Comparison of ENCODE assay signal across 21 mouse cellular contexts in genomic region chr8:120747286-120747685, GRCm38 (mm10). TPM values are rescaled to one million over a fixed set of nuclear protein-coding genes. Genes with fewer than 3 reads are reported as not detected.
DNase-seq lines count a peak whose midpoint lies in the region; ATAC-seq and TF ChIP-seq lines count a peak whose summit lies in the region.
"Had no signal": no experiment of that assay in that cellular context is flagged by ENCODE, and none has a peak within 500 bp of the region (broad histone marks: within the 10 kb centered on the region; RNA-seq: fewer than 3 reads in every experiment).

No protein-coding gene starts in this region.

- no peaks in the 10 kb centered on the region for H3K9me3 ChIP-seq in liver, postnatal 0 days (ENCODE audit: low read length)
- H3K9me3 ChIP-seq in CH12.LX (replicated peaks; ENCODE audit: low read length): no peaks in the 10 kb centered on the region
- H3K9me3 ChIP-seq: forebrain, embryonic 13.5 days; heart, embryonic 13.5 days; hindbrain, embryonic 15.5 days; limb, embryonic 12.5 days; midbrain, embryonic 12.5 days; neural tube, embryonic 13.5 days had no signal

- TF ChIP-seq EP300 in liver, postnatal 0 days (IDR thresholded peaks at IDR 0.05; ENCODE audit: low read depth): no peak
- TF ChIP-seq EP300 in CH12.LX (IDR thresholded peaks at IDR 0.05; ENCODE audit: low read length): peak; percentile 61

- no peak for TF ChIP-seq CTCF in liver, postnatal 0 days (IDR thresholded peaks at IDR 0.05; ENCODE audit: low read depth)
- no peak for TF ChIP-seq CTCF in CH12.LX (conservative IDR thresholded peaks at IDR 0.05 in 1 of 2, IDR thresholded peaks at IDR 0.05 in 1 of 2; ENCODE audit: low read depth in 2 of 2, low read length in 2 of 2)
- TF ChIP-seq CTCF in bone marrow, adult 2 months (IDR thresholded peaks at IDR 0.05; ENCODE audit: control insufficient read depth, insufficient read depth, low read length): no peak

- no peak overlapping the region for H3K4me3 ChIP-seq in liver, postnatal 0 days (ENCODE audit: low read depth, low read length)
- no peak overlapping the region for H3K4me3 ChIP-seq in CH12.LX (replicated peaks in 1 of 3; ENCODE audit: low read depth in 2 of 3, low read length in 2 of 3, poor library complexity in 1 of 3)
- no peak overlapping the region for H3K4me3 ChIP-seq in bone marrow, adult 2 months (replicated peaks; ENCODE audit: control insufficient read depth, low read depth, low read length)
- H3K4me3 ChIP-seq: forebrain, embryonic 13.5 days; heart, embryonic 13.5 days; hindbrain, embryonic 15.5 days; limb, embryonic 12.5 days; midbrain, embryonic 12.5 days; neural tube, embryonic 13.5 days had no signal

- dilution Hi-C loops in CH12.LX (cut with MboI; ENCODE audit: extremely low pct_ligation_motif_present, extremely low pct_unique_long_range_greater_than_20kb, low sequenced_read_pairs): no loop called here

- H3K79me2 ChIP-seq in CH12.LX (replicated peaks; ENCODE audit: control insufficient read depth, extremely low read depth, insufficient read depth, poor library complexity, severe bottlenecking): no peaks in the 10 kb centered on the region

- 78% methylated on average over 7 of the region's 7 CpGs for WGBS in liver, postnatal 0 days (ENCODE audit: insufficient replicate concordance)
- WGBS in bone marrow, adult 2 months: 69% methylated on average over 7 of the region's 7 CpGs

- peak; percentile 35 for DNase-seq in kidney, adult 11 months
- no peak for DNase-seq in kidney, postnatal 14 days
- no peak for DNase-seq in liver, postnatal 0 days
- DNase-seq in liver (no peak), CH12.LX (ENCODE audit: extremely low read depth) (peak; percentile 56)
- no peak for DNase-seq in adrenal gland, adult (ENCODE audit: inconsistent age in 2 of 2, low spot score in 1 of 2)
- DNase-seq: adrenal gland, postnatal 25 days; cerebellum, adult 18-20 months; cerebellum, postnatal 25 days; heart, postnatal 10 days; lung, postnatal 36 days had no signal

- H3K27ac ChIP-seq in liver, postnatal 0 days (ENCODE audit: low read depth): peak overlapping the region; percentile 79
- H3K27ac ChIP-seq in CH12.LX (ENCODE audit: insufficient read depth, low read depth): peak overlapping the region; percentile 8; the same call in 1 of the 2 replicates
- peak overlapping the region; percentile 80 for H3K27ac ChIP-seq in bone marrow, adult 2 months (ENCODE audit: control insufficient read depth, insufficient read depth, low read depth, low read length, poor library complexity)
- H3K27ac ChIP-seq: forebrain, embryonic 13.5 days; heart, embryonic 13.5 days; hindbrain, embryonic 15.5 days; limb, embryonic 12.5 days; midbrain, embryonic 12.5 days; neural tube, embryonic 13.5 days had no signal

- in situ Hi-C loops in CH12.LX (cut with MboI; ENCODE audit: low pct_ligation_motif_present, low pct_unique_long_range_greater_than_20kb, low sequenced_read_pairs): no loop called here

- no peaks in the 10 kb centered on the region for H3K27me3 ChIP-seq in liver, postnatal 0 days (ENCODE audit: insufficient read depth, low read length)
- H3K27me3 ChIP-seq in CH12.LX (replicated peaks): no peaks in the 10 kb centered on the region
- H3K27me3 ChIP-seq: forebrain, embryonic 13.5 days; hindbrain, embryonic 15.5 days; neural tube, embryonic 13.5 days had no signal

- no peak overlapping the region for H3K4me2 ChIP-seq in liver, postnatal 0 days (ENCODE audit: low read depth, low read length)
- H3K4me2 ChIP-seq in CH12.LX (ENCODE audit: insufficient read depth, low read depth, poor library complexity, severe bottlenecking): no peak overlapping the region
- H3K4me2 ChIP-seq: forebrain, embryonic 13.5 days; heart, embryonic 13.5 days; hindbrain, embryonic 15.5 days; limb, embryonic 12.5 days; liver, embryonic 11.5 days; midbrain, embryonic 12.5 days; neural tube, embryonic 13.5 days had no signal

- no peak for TF ChIP-seq RAD21 in CH12.LX (IDR thresholded peaks at IDR 0.05; ENCODE audit: low read depth, low read length)

- peaks cover 22% of the 10 kb centered on the region for H3K4me1 ChIP-seq in liver, postnatal 0 days (ENCODE audit: insufficient read depth)
- peaks cover 47 to 82% of the 10 kb centered on the region in 2 experiments for H3K4me1 ChIP-seq in CH12.LX (ENCODE audit: control insufficient read depth in 1 of 2, insufficient read depth in 2 of 2)
- peaks cover 22% of the 10 kb centered on the region for H3K4me1 ChIP-seq in bone marrow, adult 2 months (ENCODE audit: control insufficient read depth, insufficient read depth, low read length)
- H3K4me1 ChIP-seq: hindbrain, embryonic 15.5 days; midbrain, embryonic 12.5 days had no signal

- TF ChIP-seq POLR2A in CH12.LX (IDR thresholded peaks at IDR 0.05; ENCODE audit: low read depth, low read length): no peak
- 0 out of 2 replicates have a peak, but pooled peaks have one; percentile 6 for TF ChIP-seq POLR2A in bone marrow, adult 2 months (IDR thresholded peaks at IDR 0.05; ENCODE audit: borderline replicate concordance, control insufficient read depth, low read depth, low read length)

- H3K9ac ChIP-seq in liver, postnatal 0 days (replicated peaks): no peak overlapping the region
- H3K9ac ChIP-seq in CH12.LX (ENCODE audit: insufficient read depth, low read depth): no peak overlapping the region
- H3K9ac ChIP-seq: forebrain, embryonic 13.5 days; heart, embryonic 13.5 days; hindbrain, embryonic 15.5 days; limb, embryonic 12.5 days; midbrain, embryonic 12.5 days; neural tube, embryonic 13.5 days had no signal

- 0 out of 2 replicates have a peak, but pooled peaks have one; percentile 4 for ATAC-seq in liver, postnatal 0 days
- no peak for ATAC-seq in frontal cortex, adult (ENCODE audit: low TSS enrichment)
- ATAC-seq: forebrain, embryonic 13.5 days had no signal

- H3K36me3 ChIP-seq in liver, postnatal 0 days (replicated peaks; ENCODE audit: insufficient read depth, low read length): peaks cover 13% of the 10 kb centered on the region
- H3K36me3 ChIP-seq in CH12.LX (replicated peaks in 1 of 2; ENCODE audit: control insufficient read depth in 1 of 2, insufficient read depth in 1 of 2, low read length in 1 of 2): peaks cover 16 to 80% of the 10 kb centered on the region in 2 experiments
- H3K36me3 ChIP-seq: heart, embryonic 13.5 days; hindbrain, embryonic 15.5 days; limb, embryonic 12.5 days; midbrain, embryonic 12.5 days; neural tube, embryonic 13.5 days had no signal

TF ChIP-seq in CH12.LX, 34 proteins besides CTCF, POLR2A, EP300 and RAD21:
- no peak for TF ChIP-seq USF2 (conservative IDR thresholded peaks at IDR 0.05; ENCODE audit: low read depth, low read length)
- no peak for TF ChIP-seq TBP (conservative IDR thresholded peaks at IDR 0.05; ENCODE audit: low read depth, low read length)
- TF ChIP-seq NELFE (IDR thresholded peaks at IDR 0.05; ENCODE audit: low read depth, low read length): no peak
- no peak for TF ChIP-seq KAT2A (IDR thresholded peaks at IDR 0.05; ENCODE audit: insufficient replicate concordance, low read length)
- TF ChIP-seq CHD2 (IDR thresholded peaks at IDR 0.05; ENCODE audit: low read length): no peak
- TF ChIP-seq MYC (IDR thresholded peaks at IDR 0.05; ENCODE audit: low read depth, low read length): no peak
- peak; percentile 53; the same call in 1 of the 2 replicates for TF ChIP-seq ETS1 (conservative IDR thresholded peaks at IDR 0.05; ENCODE audit: low read depth, low read length)
- no peak for TF ChIP-seq JUN (IDR thresholded peaks at IDR 0.05; ENCODE audit: insufficient read depth, low read depth, low read length)
- TF ChIP-seq IRF4 (IDR thresholded peaks at IDR 0.05; ENCODE audit: low read depth, low read length): no peak
- 0 out of 2 replicates have a peak, but pooled peaks have one; percentile 8 for TF ChIP-seq NRF1 (IDR thresholded peaks at IDR 0.05; ENCODE audit: low read depth, low read length)
- TF ChIP-seq MAFK (IDR thresholded peaks at IDR 0.05; ENCODE audit: insufficient replicate concordance, low read length): no peak
- TF ChIP-seq MAZ (IDR thresholded peaks at IDR 0.05; ENCODE audit: low read depth, low read length): no peak
- TF ChIP-seq SIN3A (IDR thresholded peaks at IDR 0.05; ENCODE audit: low read length): no peak
- peak; percentile 72 for TF ChIP-seq TCF12 (IDR thresholded peaks at IDR 0.05; ENCODE audit: low read depth, low read length)
- TF ChIP-seq POLR2AphosphoS2 (IDR thresholded peaks at IDR 0.05; ENCODE audit: low read depth, low read length): no peak
- TF ChIP-seq SMC3 (IDR thresholded peaks at IDR 0.05; ENCODE audit: low read depth, low read length): no peak
- TF ChIP-seq JUND (conservative IDR thresholded peaks at IDR 0.05; ENCODE audit: low read depth, low read length): no peak
- TF ChIP-seq MEF2A (IDR thresholded peaks at IDR 0.05; ENCODE audit: borderline replicate concordance, low read depth, low read length): no peak
- TF ChIP-seq ELF1 (IDR thresholded peaks at IDR 0.05; ENCODE audit: low read depth, low read length): peak; percentile 41; the same call in 1 of the 2 replicates
- no peak for TF ChIP-seq ZMIZ1 (IDR thresholded peaks at IDR 0.05; ENCODE audit: low read depth, low read length)
- no peak for TF ChIP-seq USF1 (IDR thresholded peaks at IDR 0.05; ENCODE audit: low read depth, low read length)
TF ChIP-seq in CH12.LX: peak in this region for 4.

RNA-seq across cellular contexts. Expression of gene Irf8, which starts 11.1 kb away (rescaled TPM):
- polyA plus RNA-seq in liver, postnatal 0 days (2015; fragmentation: Nextera tagmentation; extraction: Ambion mirVana): 28.3 and 31.8 TPM in 2 replicates
- total RNA-seq in CH12.LX (2012; rRNA removed) (16.3 and 17.7 TPM in 2 replicates), CH12.LX (2014; rRNA removed) (11.2 and 13.3 TPM in 2 replicates)
- 34.3 and 37.4 TPM in 2 replicates for polyA plus RNA-seq in CH12.LX (2012; ENCODE audit: insufficient read length, low read depth)
- 32.8 and 80.9 TPM in 2 replicates for polyA plus RNA-seq in bone marrow, adult 2 months (2011; ENCODE audit: insufficient read depth, insufficient read length, low replicate concordance, missing spikeins)
- polyA plus RNA-seq: C2C12 had no signal

Comparison
In these comparisons a context has a peak if more than half of its experiments do, and no peak if none do; other contexts are left out.
1. DNase-seq: peak in kidney, adult 11 months (single experiment) and CH12.LX (single experiment); none in kidney, postnatal 14 days (single experiment), liver, postnatal 0 days (single experiment), liver (single experiment) and adrenal gland, adult (0 of 2).
2. H3K27ac ChIP-seq: peak in every context shown above with its lines; median percentile 80 in bone marrow, adult 2 months; 79 in liver, postnatal 0 days; 8 in CH12.LX.